Mouse (Mus musculus) midbrain, embryonic 11.5 days (tissue): ENCODE results near the gene Hps4. TPM values are rescaled to one million over a fixed set of nuclear protein-coding genes. Genes with fewer than 3 reads are reported as not detected.

Experiments
- ATAC-seq: fragments of 200-750 bp; cut with Nextera tagmentation; 2 replicates; pipeline ENCODE4 v1.8.0; 2017; ENCODE audit warnings: moderate TSS enrichment, moderate library complexity; ENCODE audit not compliant: low FRiP score
- DNase-seq: peaks from one replicate; pipeline ENCODE4 v3.0.0; 2015; ENCODE audit warnings: low spot score; ENCODE audit errors: missing footprints
- H3K27ac ChIP-seq: fragments of 300-500 bp; sonication (generic); 2 replicates; pipeline ENCODE4 v1.5.1; 2014; ENCODE audit warnings: low read depth, low read length
- H3K27me3 ChIP-seq: fragments of 300-500 bp; sonication (generic); 2 replicates; pipeline ENCODE4 v1.6.1; 2014; ENCODE audit warnings: mild to moderate bottlenecking, low read length, moderate library complexity, mixed read lengths; ENCODE audit not compliant: control insufficient read depth, insufficient read depth
- H3K36me3 ChIP-seq: fragments of 300-500 bp; sonication (generic); 2 replicates; pipeline ENCODE4 v1.6.1; 2014; ENCODE audit warnings: mild to moderate bottlenecking, low read length, moderate library complexity, mixed read lengths; ENCODE audit not compliant: control insufficient read depth, insufficient read depth
- H3K4me1 ChIP-seq: fragments of 300-500 bp; sonication (generic); 2 replicates; pipeline ENCODE4 v1.6.1; 2014; ENCODE audit warnings: low read length; ENCODE audit not compliant: control insufficient read depth, insufficient read depth
- H3K4me2 ChIP-seq: fragments of 300-500 bp; sonication (generic); 2 replicates; pipeline ENCODE4 v1.6.1; 2014; ENCODE audit warnings: mild to moderate bottlenecking, moderate library complexity
- H3K4me3 ChIP-seq: fragments of 300-500 bp; sonication (generic); 2 replicates; pipeline ENCODE4 v1.5.1; 2014; ENCODE audit warnings: low read depth, low read length
- H3K9ac ChIP-seq: fragments of 300-500 bp; sonication (generic); 2 replicates; pipeline ENCODE4 v1.6.1; 2014; ENCODE audit warnings: low read length
- H3K9me3 ChIP-seq: fragments of 300-500 bp; sonication (generic); 2 replicates; pipeline ENCODE4 v1.6.1; 2016; ENCODE audit warnings: low read length; ENCODE audit not compliant: control insufficient read depth
- WGBS: fragments of 180-500 bp; shearing (Covaris S2); extraction: QIAGEN DNeasy Blood & Tissue Kit; methylation state at CpG from one replicate; pipeline ENCODE4 v1.1.7; 2014; 5-methylcytosine and 5-hydroxymethylcytosine counted together
- polyA plus RNA-seq: library from polyadenylated mRNA; unstranded; fragments of >200 nt; fragmentation: Nextera tagmentation; extraction: Ambion mirVana; gene quantifications from 2 replicates; pipeline ENCODE4 v1.2.1, GENCODE M21; 2014

The Hps4 gene
- polyA plus RNA-seq, 1 experiment from 2014 or later: 31.9 TPM

DNA sequence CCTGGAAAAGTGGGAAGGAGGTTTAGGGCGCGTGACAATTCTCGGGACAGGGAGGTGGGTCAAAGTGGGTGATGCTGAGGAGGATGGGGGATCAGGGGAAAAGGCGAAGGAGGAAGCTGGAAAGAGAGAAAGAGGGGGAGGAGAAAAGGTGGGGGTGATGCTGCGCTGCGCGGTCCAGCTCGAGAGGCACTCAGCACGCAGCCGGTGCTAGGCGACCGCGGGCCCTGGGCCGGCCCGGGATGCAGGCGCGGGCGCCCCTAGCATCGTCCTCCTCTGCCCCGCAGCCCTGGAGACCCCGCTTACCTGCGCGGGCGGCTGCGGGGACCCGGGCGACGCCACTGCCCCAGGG, 51.5 kb downstream of the Hps4 start:
- peak overlapping the region; percentile 72 for H3K4me3 ChIP-seq
- H3K4me1 ChIP-seq: peaks cover 11% of the 10 kb centered on the region; the same call in 1 of the 2 replicates
- H3K9me3 ChIP-seq: no peaks in the 10 kb centered on the region
- H3K9ac ChIP-seq: peak overlapping the region; percentile 81
- H3K27me3 ChIP-seq: no peaks in the 10 kb centered on the region
- peak overlapping the region; percentile 55; the same call in 1 of the 2 replicates for H3K27ac ChIP-seq
- peak overlapping the region; percentile 73 for H3K4me2 ChIP-seq
- ATAC-seq: peak; percentile 83
- 1% methylated on average over 28 of the region's 28 CpGs for WGBS
- 0 out of 2 replicates have a peak, but pooled peaks cover 2% of the 10 kb centered on the region for H3K36me3 ChIP-seq
- DNase-seq: peak; percentile 91

DNA sequence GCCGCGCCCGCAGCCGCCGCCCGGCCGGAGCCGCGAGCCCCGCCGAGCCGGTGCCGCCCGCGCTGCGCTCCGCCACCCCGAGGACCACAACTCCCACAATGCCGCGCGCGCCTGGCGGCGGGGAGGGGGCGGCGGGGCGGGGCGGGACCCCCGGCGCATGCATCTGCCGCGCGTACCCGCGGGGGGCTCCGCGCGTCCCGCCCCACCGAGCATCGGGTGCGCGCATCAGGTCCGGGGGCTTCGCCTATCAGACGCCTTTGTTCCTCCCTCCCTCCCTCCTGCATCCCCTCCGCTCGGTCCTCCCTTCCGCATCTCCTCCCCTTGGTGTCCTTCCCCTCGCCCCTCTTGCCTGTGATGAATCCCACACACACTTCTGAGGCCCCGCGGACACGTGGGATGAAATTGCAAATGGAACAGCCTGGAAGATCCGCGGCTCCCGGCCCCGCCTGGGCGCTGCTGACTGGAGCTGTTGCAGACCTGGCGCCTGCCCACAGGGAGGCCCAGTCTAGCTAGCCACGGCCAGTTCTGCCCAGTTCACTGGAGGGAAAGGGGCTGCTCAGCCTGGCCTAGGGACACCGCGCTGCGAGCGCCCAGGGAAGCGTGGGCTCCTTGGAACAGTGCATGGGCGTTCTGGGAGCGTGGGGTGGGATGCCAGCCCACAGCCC, 52.0 kb downstream of the Hps4 start, which contains the start of gene Asphd2:
Gene Asphd2 (minus strand): TSS at position 88 of the 665 bp plus-strand sequence.
- Histone ChIP-seq H3K4me3 (peak within 1 kb of the TSS; percentile 72), H3K36me3 (0 out of 2 replicates have a peak, but pooled peaks cover 2% of the 10 kb centered on the region), H3K4me2 (peak within 1 kb of the TSS; percentile 73), H3K9me3 (no peaks in the 10 kb centered on the region), H3K4me1 (peaks cover 11% of the 10 kb centered on the region; the same call in 1 of the 2 replicates), H3K9ac (peak within 1 kb of the TSS; percentile 81), H3K27me3 (no peaks in the 10 kb centered on the region), H3K27ac (peak within 1 kb of the TSS; percentile 55)
- ATAC-seq (peak; percentile 86), DNase-seq (peak; percentile 98)
- under 1% methylated on average over 51 of the region's 67 CpGs for WGBS

DNA sequence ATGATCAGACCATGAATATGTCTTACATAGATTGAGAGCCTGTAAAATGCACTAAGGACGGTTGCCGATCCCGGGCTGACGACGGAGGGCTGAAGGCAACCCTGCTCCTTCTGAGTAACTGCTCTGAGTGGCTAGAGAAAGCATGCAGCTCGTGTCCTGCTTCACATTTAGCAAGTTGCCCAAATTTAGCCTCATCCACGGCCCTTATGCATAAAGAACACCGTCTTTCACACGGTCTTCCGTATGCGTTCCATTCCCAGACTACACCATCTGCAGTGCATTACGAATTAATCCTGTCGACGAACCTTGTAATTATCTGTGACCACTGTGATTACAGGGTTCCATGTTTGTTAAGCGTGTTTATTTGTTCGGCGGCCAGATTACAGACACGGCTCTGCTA, 53.2 kb downstream of the Hps4 start:
- no peak overlapping the region for H3K4me3 ChIP-seq
- H3K4me2 ChIP-seq: no peak overlapping the region
- no peak overlapping the region for H3K27ac ChIP-seq
- WGBS: 87% methylated on average over 18 of the region's 18 CpGs
- no peaks in the 10 kb centered on the region for H3K27me3 ChIP-seq
- H3K9ac ChIP-seq: no peak overlapping the region
- no peaks in the 10 kb centered on the region for H3K9me3 ChIP-seq
- DNase-seq (peak; percentile 79), ATAC-seq (no peak)
- H3K36me3 ChIP-seq: no peaks in the 10 kb centered on the region
- peaks cover 11% of the 10 kb centered on the region; the same call in 1 of the 2 replicates for H3K4me1 ChIP-seq

DNA sequence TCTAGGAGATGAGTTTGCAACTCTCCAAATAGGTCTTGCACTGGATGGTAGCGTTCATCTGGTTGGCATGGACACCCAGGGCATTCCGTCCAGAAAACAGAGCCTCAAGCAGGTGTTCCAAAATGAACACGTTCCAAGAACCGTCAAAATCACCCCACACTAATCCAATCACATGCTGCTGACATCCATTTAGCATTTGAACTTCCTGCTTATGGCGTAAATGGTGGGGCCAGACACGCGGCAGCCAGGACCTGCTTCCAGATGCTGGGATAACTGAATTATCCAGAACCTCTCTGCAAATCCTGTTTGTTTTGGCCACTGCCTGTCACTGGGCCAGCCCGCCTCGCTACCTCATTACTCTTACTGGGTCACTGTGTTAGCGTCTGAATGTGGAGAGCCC, 56.4 kb downstream of the Hps4 start:
- ATAC-seq: no peak
- H3K27ac ChIP-seq: no peak overlapping the region
- DNase-seq: peak; percentile 69
- whole genome bisulfite sequencing: 75% methylated on average over 10 of the region's 10 CpGs
- no peak overlapping the region for H3K9ac ChIP-seq
- no peaks in the 10 kb centered on the region for H3K27me3 ChIP-seq
- H3K36me3 ChIP-seq: no peaks in the 10 kb centered on the region
- H3K4me1 ChIP-seq: peaks cover 3% of the 10 kb centered on the region; the same call in 1 of the 2 replicates
- no peak overlapping the region for H3K4me3 ChIP-seq
- H3K9me3 ChIP-seq: no peaks in the 10 kb centered on the region
- H3K4me2 ChIP-seq: no peak overlapping the region

DNA sequence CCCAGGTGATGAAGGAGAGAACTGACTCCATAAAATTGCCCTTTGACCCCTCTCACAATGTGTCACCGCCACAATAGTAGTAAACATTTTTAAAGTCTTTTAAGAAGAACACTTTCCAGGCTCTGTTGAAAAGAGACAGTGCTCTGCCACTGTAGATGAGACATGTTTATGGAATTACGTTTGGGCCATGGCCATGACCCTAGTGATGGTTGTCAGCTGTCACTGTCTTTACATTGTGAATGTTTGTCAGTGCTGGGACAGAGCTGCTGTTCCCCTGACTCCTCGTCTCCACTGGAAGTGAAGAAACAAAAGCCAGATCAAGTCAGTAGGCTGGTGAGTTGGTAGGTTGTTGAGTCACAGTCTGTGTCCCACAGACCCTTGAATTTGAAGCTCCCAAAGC, 59.6 kb downstream of the Hps4 start:
- Histone ChIP-seq H3K9me3 (no peaks in the 10 kb centered on the region), H3K4me3 (no peak overlapping the region), H3K4me2 (no peak overlapping the region), H3K9ac (no peak overlapping the region), H3K27me3 (no peaks in the 10 kb centered on the region), H3K27ac (no peak overlapping the region), H3K4me1 (no peaks in the 10 kb centered on the region), H3K36me3 (no peaks in the 10 kb centered on the region)
- DNase-seq: peak; percentile 77
- WGBS: 71% methylated on average over 3 of the region's 3 CpGs
- no peak for ATAC-seq

DNA sequence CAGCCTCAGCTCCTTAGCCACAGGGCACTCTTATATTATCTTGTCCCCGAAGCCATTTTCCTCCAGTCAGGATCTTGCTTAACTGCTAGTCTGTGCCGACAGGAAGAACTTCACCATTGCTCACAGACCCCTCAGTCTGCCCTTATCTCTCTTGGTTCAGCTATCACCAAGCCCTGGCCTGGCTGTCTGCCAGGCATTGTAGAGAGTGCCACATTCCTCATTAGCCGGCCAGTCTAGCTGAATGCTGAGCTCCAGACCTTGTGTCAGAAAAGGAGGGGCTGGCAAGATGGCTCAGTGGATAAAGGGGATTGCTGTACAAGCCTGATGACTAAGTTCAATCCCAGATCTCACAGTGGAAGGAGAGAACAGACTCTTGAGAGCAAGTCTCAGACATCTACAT, 63.1 kb downstream of the Hps4 start:
- peaks cover 5% of the 10 kb centered on the region for H3K4me1 ChIP-seq
- 77% methylated on average over 3 of the region's 3 CpGs for whole genome bisulfite sequencing
- H3K4me2 ChIP-seq: no peak overlapping the region
- H3K27me3 ChIP-seq: no peaks in the 10 kb centered on the region
- H3K27ac ChIP-seq: no peak overlapping the region
- DNase-seq (peak; percentile 2), ATAC-seq (no peak)
- H3K9ac ChIP-seq: no peak overlapping the region
- no peak overlapping the region for H3K4me3 ChIP-seq
- H3K9me3 ChIP-seq: no peaks in the 10 kb centered on the region
- no peaks in the 10 kb centered on the region for H3K36me3 ChIP-seq

DNA sequence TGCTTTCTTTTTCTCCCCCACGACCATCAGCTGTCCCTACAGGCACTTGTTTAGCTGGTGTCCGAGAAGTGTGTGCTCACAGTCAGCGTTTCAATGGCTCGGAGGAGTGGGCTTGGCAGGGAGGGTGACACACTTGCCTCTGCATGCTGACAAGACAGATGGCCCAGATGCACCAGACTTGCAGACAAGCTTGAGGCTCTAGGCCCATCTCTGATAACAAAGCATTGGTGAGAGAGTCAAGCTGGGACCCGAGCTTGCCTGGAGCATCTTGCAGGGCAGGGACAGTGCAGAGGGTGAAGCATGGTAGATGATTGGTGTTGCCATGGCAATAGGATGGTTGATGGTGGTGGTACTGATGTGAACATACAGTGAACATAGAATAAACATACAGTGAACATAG, 66.4 kb downstream of the Hps4 start:
- Histone ChIP-seq H3K27me3 (no peaks in the 10 kb centered on the region), H3K4me3 (no peak overlapping the region), H3K4me2 (no peak overlapping the region), H3K27ac (no peak overlapping the region), H3K9me3 (no peaks in the 10 kb centered on the region), H3K4me1 (peaks cover 19% of the 10 kb centered on the region), H3K9ac (no peak overlapping the region), H3K36me3 (no peaks in the 10 kb centered on the region)
- peak; percentile 80 for DNase-seq
- ATAC-seq: no peak
- 73% methylated on average over 5 of the region's 5 CpGs for WGBS

DNA sequence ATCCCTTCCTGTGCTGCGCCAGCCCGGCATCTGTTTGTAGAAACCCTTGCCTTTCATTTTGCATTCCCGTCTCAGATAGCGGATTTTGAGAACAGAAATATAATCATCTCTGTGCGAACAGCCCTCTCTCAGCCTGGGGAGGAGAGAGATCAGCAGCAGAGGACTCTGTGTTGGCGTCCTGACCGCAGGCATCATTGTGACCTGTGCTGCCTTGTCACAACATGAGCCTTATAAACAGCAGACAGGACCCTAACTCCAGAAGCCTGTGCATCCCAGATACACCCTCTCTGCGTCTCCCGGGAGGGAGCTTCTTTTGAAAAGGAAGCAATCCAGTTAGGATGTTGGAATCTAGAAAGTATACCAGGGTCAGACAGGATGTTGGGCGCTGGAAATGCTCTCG, 68.2 kb downstream of the Hps4 start:
- ATAC-seq (0 out of 2 replicates have a peak, but pooled peaks have one; percentile 12), DNase-seq (peak; percentile 90)
- Histone ChIP-seq H3K9ac (peak overlapping the region; percentile 25; the same call in 1 of the 2 replicates), H3K4me1 (peaks cover 21% of the 10 kb centered on the region), H3K4me2 (peak overlapping the region; percentile 34), H3K36me3 (no peaks in the 10 kb centered on the region), H3K4me3 (no peak overlapping the region), H3K27me3 (no peaks in the 10 kb centered on the region), H3K9me3 (no peaks in the 10 kb centered on the region), H3K27ac (peak overlapping the region; percentile 47; the same call in 1 of the 2 replicates)
- WGBS: 28% methylated on average over 11 of the region's 11 CpGs

DNA sequence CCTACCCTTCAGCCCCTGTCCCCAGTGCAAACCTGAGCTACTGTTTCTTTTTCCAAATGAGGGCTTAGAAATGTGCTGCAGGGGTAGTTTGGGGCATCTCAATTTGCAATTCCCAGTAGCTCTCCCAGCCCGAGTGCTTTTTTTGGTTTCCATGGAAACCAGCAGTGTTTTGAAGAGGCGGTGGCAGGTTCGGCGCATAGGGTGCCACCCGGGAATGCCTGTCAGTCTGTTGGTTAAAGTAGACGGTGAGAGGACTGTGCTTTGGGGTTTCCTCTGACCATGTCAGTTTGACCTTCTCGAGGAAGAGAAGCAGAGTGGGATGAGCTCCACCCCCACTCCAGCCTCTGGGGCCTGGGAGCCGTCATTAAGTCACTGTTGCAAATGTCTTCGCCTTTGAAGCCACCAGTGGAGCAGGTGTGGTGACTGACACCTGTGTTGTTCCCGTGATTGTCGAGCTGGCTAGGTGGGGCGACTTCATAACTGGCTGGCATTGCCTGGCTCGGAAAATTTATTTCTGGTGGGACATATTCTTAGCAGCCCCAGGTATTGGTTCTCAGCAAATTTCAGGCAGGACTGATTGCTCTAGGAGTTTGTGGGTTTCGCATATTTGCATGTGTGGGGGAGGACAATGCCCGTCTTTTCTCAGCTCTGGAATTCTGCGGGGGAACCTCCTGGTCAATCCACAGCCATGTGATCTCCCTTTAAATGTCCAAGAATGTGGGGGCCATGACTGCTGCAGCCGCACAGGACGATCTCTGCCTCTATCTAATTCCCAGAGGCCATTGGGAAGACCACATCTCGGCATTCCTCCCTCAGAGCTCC, 68.8 kb downstream of the Hps4 start:
- 17% methylated on average over 19 of the region's 19 CpGs for WGBS
- H3K4me2 ChIP-seq: peak overlapping the region; percentile 34; the same call in 1 of the 2 replicates
- H3K4me1 ChIP-seq: peaks cover 27% of the 10 kb centered on the region
- H3K36me3 ChIP-seq: no peaks in the 10 kb centered on the region
- ATAC-seq: peak; percentile 79
- H3K4me3 ChIP-seq: no peak overlapping the region
- DNase-seq: peak; percentile 91
- no peaks in the 10 kb centered on the region for H3K27me3 ChIP-seq
- H3K9me3 ChIP-seq: no peaks in the 10 kb centered on the region
- no peak overlapping the region for H3K9ac ChIP-seq
- H3K27ac ChIP-seq: peak overlapping the region; percentile 47; the same call in 1 of the 2 replicates
